Mouse (Mus musculus): ENCODE measurements around the gene Smurf2.

DNA sequence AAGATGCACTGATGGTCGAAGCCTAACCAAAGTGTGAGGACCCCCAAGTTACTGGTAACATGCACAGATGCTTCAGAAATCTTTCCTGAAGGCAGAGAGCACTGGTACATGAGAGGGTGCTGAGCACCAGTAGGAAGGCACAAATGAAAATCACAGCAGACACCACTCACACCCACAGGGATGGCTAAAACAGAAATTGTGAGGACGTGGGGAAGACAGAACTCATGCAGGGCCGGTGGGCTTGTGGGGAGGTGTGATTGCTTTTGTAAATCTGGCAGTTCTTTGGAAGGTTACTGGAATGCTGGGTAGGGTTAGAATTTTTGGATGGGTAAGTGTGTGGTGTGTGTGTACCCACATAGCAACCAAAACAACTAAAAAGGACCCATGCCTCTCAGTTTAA lies 103.4 kb downstream of the Smurf2 start:
- no peak for TF ChIP-seq CTCF (IDR thresholded peaks at IDR 0.05)
- no peak for TF ChIP-seq POLR2A (IDR thresholded peaks at IDR 0.05; ENCODE audit: insufficient read depth, low read depth, low read length)
